Mouse (Mus musculus) neural tube, embryonic 13.5 days (tissue): ENCODE data around the gene Srsf10. TPM values are rescaled to one million over a fixed set of nuclear protein-coding genes. Genes with fewer than 3 reads are reported as not detected.
A peak's percentile ranks its signal among the peaks of the same experiment; 100 is the strongest.

Experiments used
- ATAC-seq: fragments of 200-750 bp; cut with Nextera tagmentation; 2 replicates; pipeline ENCODE4 v1.8.0; 2017; ENCODE audit warnings: low read depth, mild to moderate bottlenecking, moderate TSS enrichment, moderate library complexity
- H3K27ac ChIP-seq: fragments of 300-500 bp; sonication (generic); replicated peaks from 2 replicates; pipeline ENCODE4 v1.5.1; 2015; ENCODE audit warnings: moderate library complexity, mild to moderate bottlenecking, inconsistent platforms
- H3K27me3 ChIP-seq: fragments of 300-500 bp; sonication (generic); 2 replicates; pipeline ENCODE4 v1.6.1; 2015; ENCODE audit warnings: mild to moderate bottlenecking, inconsistent platforms
- H3K36me3 ChIP-seq: fragments of 300-500 bp; sonication (generic); 2 replicates; pipeline ENCODE4 v1.6.1; 2015; ENCODE audit warnings: mild to moderate bottlenecking, inconsistent platforms
- H3K4me1 ChIP-seq: fragments of 300-500 bp; sonication (generic); replicated peaks from 2 replicates; pipeline ENCODE4 v1.6.1; 2015; ENCODE audit warnings: inconsistent platforms
- H3K4me2 ChIP-seq: fragments of 300-500 bp; sonication (generic); 2 replicates; pipeline ENCODE4 v1.6.1; 2015; ENCODE audit warnings: inconsistent platforms, mild to moderate bottlenecking, moderate library complexity
- H3K4me3 ChIP-seq: fragments of 300-500 bp; sonication (generic); 2 replicates; pipeline ENCODE4 v1.5.1; 2015; ENCODE audit warnings: mild to moderate bottlenecking, inconsistent platforms
- H3K9ac ChIP-seq: fragments of 300-500 bp; sonication (generic); 2 replicates; pipeline ENCODE4 v1.6.1; 2015; ENCODE audit warnings: moderate library complexity, mild to moderate bottlenecking, inconsistent platforms
- H3K9me3 ChIP-seq: fragments of 300-500 bp; sonication (generic); 2 replicates; pipeline ENCODE4 v1.6.1; 2016; ENCODE audit warnings: inconsistent platforms
- WGBS: fragments of 180-500 bp; shearing (Covaris S2); methylation state at CpG from one replicate; pipeline ENCODE4 v1.1.7; 2015; 5-methylcytosine and 5-hydroxymethylcytosine counted together
- polyA plus RNA-seq: library from polyadenylated mRNA; unstranded; fragments of >200 nt; fragmentation: Nextera tagmentation; extraction: Ambion mirVana; gene quantifications from 2 replicates; pipeline ENCODE4 v1.2.1, GENCODE M21; 2015

The Srsf10 gene
- polyA plus RNA-seq: 198 and 233 TPM in 2 replicates

GRCm38 (mm10) chr4:135855536-135856222 is at the start of gene Srsf10:
TSS of gene Srsf10 (plus strand) at chr4:135855747.
- no peaks in the 10 kb centered on the region for H3K27me3 ChIP-seq
- no peaks in the 10 kb centered on the region for H3K9me3 ChIP-seq
- H3K27ac ChIP-seq: peak within 1 kb of the TSS; percentile 98
- ATAC-seq: peak; percentile 96
- peaks cover 52% of the 10 kb centered on the region for H3K4me1 ChIP-seq
- peak within 1 kb of the TSS; percentile 92 for H3K4me3 ChIP-seq
- H3K9ac ChIP-seq: peak within 1 kb of the TSS; percentile 97
- H3K36me3 ChIP-seq: no peaks in the 10 kb centered on the region
- H3K4me2 ChIP-seq: peak within 1 kb of the TSS; percentile 74
- WGBS: under 1% methylated on average over 67 of the region's 67 CpGs

- Histone ChIP-seq H3K27me3 (no peaks in the 10 kb centered on the region), H3K4me1 (no peaks in the 10 kb centered on the region), H3K9me3 (no peaks in the 10 kb centered on the region), H3K4me2 (no peak overlapping the region), H3K4me3 (no peak overlapping the region), H3K9ac (no peak overlapping the region), H3K36me3 (no peaks in the 10 kb centered on the region), H3K27ac (no peak overlapping the region)
- ATAC-seq: no peak
- 80% methylated on average over 7 of the region's 7 CpGs for WGBS
These were observed 40.7 kb upstream of the Srsf10 start for GRCm38 (mm10) chr4:135814896-135815295.

DNA sequence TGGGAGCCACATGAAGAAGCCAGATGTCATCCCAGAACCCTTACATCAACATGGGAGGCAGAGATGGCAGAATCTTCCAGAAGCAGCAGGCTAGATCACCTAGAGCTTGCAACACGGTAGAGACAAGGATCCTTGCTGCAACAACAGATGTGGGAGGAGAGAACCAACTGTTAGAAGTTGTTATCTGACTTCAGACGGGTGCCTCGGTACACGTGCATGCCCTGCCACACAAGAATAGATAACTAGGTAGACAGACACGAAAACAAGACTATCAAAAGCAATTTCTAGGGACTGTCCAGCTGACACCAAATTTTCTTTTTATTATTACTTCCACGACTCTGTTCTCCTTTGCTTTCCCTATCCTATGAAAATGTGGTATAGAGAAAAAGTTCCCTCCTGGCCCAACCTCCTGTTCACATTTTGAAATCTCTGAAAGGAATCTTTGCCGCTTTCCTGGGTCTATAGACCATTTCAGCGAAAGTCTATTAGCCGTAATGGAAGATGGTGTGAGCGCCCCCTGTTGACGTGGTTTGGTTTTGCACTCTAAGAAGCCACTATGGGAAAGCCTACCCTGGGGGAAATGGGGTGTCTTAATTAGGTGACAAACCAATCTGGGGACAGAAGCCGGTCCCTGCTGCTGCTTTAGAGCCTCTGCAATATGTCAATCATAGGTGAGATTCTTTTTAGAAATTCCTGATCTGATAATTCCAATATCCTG is 38.5 kb upstream of the Srsf10 start:
- Histone ChIP-seq H3K9me3 (no peaks in the 10 kb centered on the region), H3K4me1 (no peaks in the 10 kb centered on the region), H3K27me3 (no peaks in the 10 kb centered on the region), H3K36me3 (no peaks in the 10 kb centered on the region), H3K4me2 (no peak overlapping the region), H3K27ac (no peak overlapping the region), H3K4me3 (no peak overlapping the region), H3K9ac (no peak overlapping the region)
- WGBS: 44% methylated on average over 12 of the region's 12 CpGs
- ATAC-seq: no peak

- 73% methylated on average over 3 of the region's 3 CpGs for WGBS
- Histone ChIP-seq H3K27me3 (no peaks in the 10 kb centered on the region), H3K4me2 (no peak overlapping the region), H3K9ac (no peak overlapping the region), H3K4me3 (no peak overlapping the region), H3K9me3 (no peaks in the 10 kb centered on the region), H3K36me3 (no peaks in the 10 kb centered on the region), H3K4me1 (no peaks in the 10 kb centered on the region), H3K27ac (no peak overlapping the region)
- ATAC-seq: no peak
These were observed 37.2 kb upstream of the Srsf10 start for GRCm38 (mm10) chr4:135818366-135818765.

DNA sequence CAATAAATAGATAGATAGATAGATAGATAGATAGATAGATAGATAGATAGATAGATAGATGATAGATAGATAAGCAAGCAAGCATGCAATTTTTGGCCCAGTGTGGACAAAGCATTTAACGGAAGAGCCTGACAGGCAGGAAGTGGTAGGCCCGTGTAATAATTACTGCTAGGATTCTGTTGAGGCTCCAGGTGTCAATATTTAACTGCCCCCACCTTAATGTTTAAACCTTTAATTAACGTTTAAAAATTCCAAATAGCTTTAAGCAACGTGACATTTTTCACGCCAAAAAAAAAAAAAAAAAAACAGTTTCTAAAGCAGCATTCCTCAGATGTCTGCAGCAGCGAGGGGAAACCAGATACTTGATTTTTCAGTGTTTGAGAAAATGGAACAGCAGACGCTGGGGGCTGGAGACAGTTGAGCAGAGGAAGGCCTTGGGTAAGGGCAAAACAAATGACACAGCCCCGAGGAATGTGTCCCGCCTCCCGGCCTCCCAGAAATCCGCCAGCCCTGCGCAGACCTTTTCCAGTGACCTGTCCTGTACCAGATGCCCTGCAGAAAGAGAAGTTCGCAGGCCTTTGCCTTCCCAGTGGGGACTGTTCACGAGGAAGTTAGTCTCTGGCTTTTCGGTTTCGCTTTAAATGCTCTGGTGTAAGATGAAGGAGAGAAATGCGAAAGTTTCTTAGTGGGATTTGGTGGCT is 35.6 kb upstream of the Srsf10 start:
- ATAC-seq: no peak
- Histone ChIP-seq H3K27me3 (no peaks in the 10 kb centered on the region), H3K36me3 (no peaks in the 10 kb centered on the region), H3K9ac (no peak overlapping the region), H3K4me3 (no peak overlapping the region), H3K4me2 (no peak overlapping the region), H3K27ac (no peak overlapping the region), H3K9me3 (no peaks in the 10 kb centered on the region), H3K4me1 (peaks cover 3% of the 10 kb centered on the region; the same call in 1 of the 2 replicates)
- 79% methylated on average over 17 of the region's 17 CpGs for WGBS

DNA sequence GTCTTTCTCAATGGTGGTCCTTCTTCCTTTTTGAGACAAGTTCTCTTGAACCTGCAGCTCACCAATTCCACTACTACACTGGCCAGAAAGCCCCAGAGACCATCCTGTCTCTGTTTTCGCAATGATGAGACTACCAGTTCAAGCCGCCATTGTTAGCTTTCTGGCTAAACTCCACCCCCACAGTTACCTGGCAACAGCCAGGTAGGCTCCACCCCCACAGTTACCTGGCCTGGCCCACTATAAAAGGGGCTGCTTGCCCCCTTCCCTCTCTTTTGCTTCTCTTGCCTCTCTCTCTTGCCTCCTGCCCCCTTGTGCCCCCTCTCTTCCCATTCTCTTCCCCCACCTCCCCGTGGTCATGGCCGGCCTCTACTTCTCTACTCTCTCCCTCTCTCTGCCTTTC is 33.8 kb upstream of the Srsf10 start:
- H3K4me1 ChIP-seq: peaks cover 3% of the 10 kb centered on the region; the same call in 1 of the 2 replicates
- 87% methylated on average over 4 of the region's 4 CpGs for WGBS
- no peak overlapping the region for H3K4me3 ChIP-seq
- H3K27me3 ChIP-seq: no peaks in the 10 kb centered on the region
- no peak overlapping the region for H3K27ac ChIP-seq
- no peaks in the 10 kb centered on the region for H3K9me3 ChIP-seq
- H3K4me2 ChIP-seq: no peak overlapping the region
- H3K36me3 ChIP-seq: no peaks in the 10 kb centered on the region
- no peak for ATAC-seq
- H3K9ac ChIP-seq: no peak overlapping the region

GRCm38 (mm10) chr4:135823298-135823697 is 32.2 kb upstream of the Srsf10 start:
- no peak for ATAC-seq
- no peak overlapping the region for H3K27ac ChIP-seq

GRCm38 (mm10) chr4:135824254-135824653 is 31.3 kb upstream of the Srsf10 start:
- H3K4me2 ChIP-seq: no peak overlapping the region
- no peaks in the 10 kb centered on the region for H3K36me3 ChIP-seq
- no peaks in the 10 kb centered on the region for H3K9me3 ChIP-seq
- H3K27ac ChIP-seq: no peak overlapping the region
- H3K9ac ChIP-seq: no peak overlapping the region
- 41% methylated on average over 8 of the region's 8 CpGs for WGBS
- peaks cover 14% of the 10 kb centered on the region for H3K4me1 ChIP-seq
- H3K27me3 ChIP-seq: no peaks in the 10 kb centered on the region
- H3K4me3 ChIP-seq: no peak overlapping the region
- no peak for ATAC-seq

More at GRCm38 (mm10) chr4:135823298-135823697, 32.2 kb upstream of the Srsf10 start:
- WGBS: 73% methylated on average over 2 of the region's 2 CpGs
- Histone ChIP-seq H3K9ac (no peak overlapping the region), H3K9me3 (no peaks in the 10 kb centered on the region), H3K36me3 (no peaks in the 10 kb centered on the region), H3K27me3 (no peaks in the 10 kb centered on the region), H3K4me3 (no peak overlapping the region), H3K4me1 (peaks cover 4% of the 10 kb centered on the region), H3K4me2 (no peak overlapping the region)

DNA sequence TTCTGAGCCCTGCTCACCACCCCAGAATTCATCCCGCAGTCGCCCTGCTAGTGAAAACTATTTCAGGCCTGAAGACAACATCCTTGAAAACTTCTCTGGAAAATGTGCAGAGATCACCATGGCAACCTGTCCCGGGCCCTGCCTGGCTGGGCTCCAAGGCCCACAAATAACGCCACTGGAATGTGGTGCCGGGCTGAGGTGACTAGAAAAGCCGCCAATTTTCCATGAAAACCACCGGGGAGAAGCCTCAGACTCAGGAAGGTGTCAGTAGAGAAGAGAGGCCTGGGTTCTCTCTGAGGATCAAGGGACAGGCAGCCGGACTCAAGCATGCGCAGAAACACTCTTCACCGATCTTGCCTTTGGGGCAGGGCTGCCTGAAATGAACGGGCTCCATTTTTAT is 27.1 kb upstream of the Srsf10 start:
- Histone ChIP-seq H3K4me2 (peak overlapping the region; percentile 12), H3K4me3 (no peak overlapping the region), H3K27me3 (no peaks in the 10 kb centered on the region), H3K9ac (0 out of 2 replicates have a peak overlapping the region, but pooled peaks have one; percentile 22), H3K9me3 (no peaks in the 10 kb centered on the region), H3K4me1 (peaks cover 27% of the 10 kb centered on the region), H3K27ac (peak overlapping the region; percentile 75), H3K36me3 (no peaks in the 10 kb centered on the region)
- WGBS: 15% methylated on average over 11 of the region's 11 CpGs
- ATAC-seq: peak; percentile 65

DNA sequence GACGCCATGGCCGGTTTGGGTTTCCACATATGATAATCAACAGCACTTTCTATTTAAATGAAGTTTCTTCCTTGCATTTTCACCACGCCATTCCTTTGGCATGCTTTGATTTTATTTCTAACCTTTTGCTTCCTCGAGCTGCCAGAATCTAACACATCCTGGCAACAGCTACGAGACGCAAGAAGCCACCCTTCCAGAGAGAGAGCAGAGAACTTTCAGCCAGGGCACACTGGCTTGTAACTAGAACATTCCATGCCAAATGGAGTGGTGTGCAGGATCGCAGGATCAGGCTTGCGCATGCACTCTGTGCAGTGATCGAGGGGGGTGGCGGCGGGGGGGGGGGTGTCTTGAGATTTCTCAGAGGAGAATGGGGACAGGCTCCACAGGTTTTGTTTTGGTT is 23.5 kb upstream of the Srsf10 start:
- no peaks in the 10 kb centered on the region for H3K9me3 ChIP-seq
- no peak overlapping the region for H3K4me2 ChIP-seq
- peaks cover 32% of the 10 kb centered on the region for H3K4me1 ChIP-seq
- no peak overlapping the region for H3K4me3 ChIP-seq
- WGBS: 84% methylated on average over 11 of the region's 11 CpGs
- H3K27me3 ChIP-seq: no peaks in the 10 kb centered on the region
- ATAC-seq: no peak
- no peak overlapping the region for H3K27ac ChIP-seq
- no peaks in the 10 kb centered on the region for H3K36me3 ChIP-seq
- H3K9ac ChIP-seq: no peak overlapping the region

DNA sequence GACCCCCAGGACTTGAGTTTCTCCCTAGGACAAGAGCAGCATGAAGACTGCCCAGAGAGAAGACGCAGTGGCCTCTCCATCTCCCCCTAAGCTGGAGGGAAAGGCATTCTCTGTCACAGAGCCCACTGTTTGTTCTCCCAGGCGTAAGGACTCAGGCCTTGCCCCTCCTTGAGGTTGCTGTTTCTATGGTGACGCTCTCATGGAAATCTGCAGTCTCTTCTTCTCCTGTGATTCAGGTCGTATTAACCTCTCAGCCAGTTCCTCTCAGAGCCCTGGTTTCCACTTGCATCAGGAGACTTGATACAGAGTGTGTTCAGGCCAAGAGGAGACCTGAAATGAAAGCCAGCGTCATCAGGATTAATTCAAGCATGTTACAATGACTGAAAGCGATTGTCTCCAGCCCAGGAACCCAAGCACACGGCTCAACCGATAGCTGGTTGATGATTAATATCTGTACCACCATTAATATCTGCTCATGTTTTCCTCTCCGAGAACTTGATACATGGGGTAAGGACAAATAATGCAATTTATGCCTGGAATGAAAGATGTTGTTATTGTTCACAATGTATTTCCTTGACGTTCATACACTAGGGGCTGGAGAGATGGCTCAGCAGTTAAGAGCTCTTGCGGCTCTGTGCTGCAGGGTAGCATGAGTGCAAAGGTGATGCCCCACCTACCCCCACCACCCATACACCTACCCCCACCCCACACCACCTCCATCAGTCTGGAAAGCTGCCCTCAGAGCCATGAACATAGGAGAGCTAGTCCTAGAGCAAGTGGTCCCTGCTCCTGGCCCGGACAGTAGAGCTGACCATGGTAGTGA is 22.0 kb upstream of the Srsf10 start:
- ATAC-seq: peak; percentile 72; the same call in 1 of the 2 replicates
- no peak overlapping the region for H3K4me2 ChIP-seq

More for the DNA sequence above, 22.0 kb upstream of the Srsf10 start:
- H3K9me3 ChIP-seq: no peaks in the 10 kb centered on the region
- peak overlapping the region; percentile 69 for H3K27ac ChIP-seq
- WGBS: 47% methylated on average over 12 of the region's 12 CpGs
- no peak overlapping the region for H3K4me3 ChIP-seq
- H3K4me1 ChIP-seq: peaks cover 29% of the 10 kb centered on the region
- no peaks in the 10 kb centered on the region for H3K27me3 ChIP-seq
- H3K36me3 ChIP-seq: no peaks in the 10 kb centered on the region
- H3K9ac ChIP-seq: no peak overlapping the region
